Mouse (Mus musculus) liver, embryonic 14.5 days (tissue): ENCODE data around the gene Gm27021. TPM values are rescaled to one million over a fixed set of nuclear protein-coding genes. Genes with fewer than 3 reads are reported as not detected.

ENCODE experiments used
- ATAC-seq: fragments of 200-750 bp; cut with Nextera tagmentation; 2 replicates; pipeline ENCODE4 v1.8.0; 2017; ENCODE audit warnings: moderate number of reproducible peaks, mild to moderate bottlenecking, moderate library complexity; ENCODE audit not compliant: insufficient read depth
- DNase-seq, 3 experiments: peaks; one replicate each; pipeline ENCODE4 v3.0.0-alpha.2; 2012 to 2013; ENCODE audit warnings: low read depth in 3 of 3, low spot score in 3 of 3
- H3K27ac ChIP-seq: fragments of 300-500 bp; sonication (generic); 2 replicates; pipeline ENCODE4 v1.5.1; 2014; ENCODE audit warnings: moderate library complexity, mild to moderate bottlenecking, control low read depth, inconsistent platforms
- H3K27me3 ChIP-seq: fragments of 300-500 bp; sonication (generic); 2 replicates; pipeline ENCODE4 v1.6.1; 2014; ENCODE audit warnings: mild to moderate bottlenecking, low read length, moderate library complexity; ENCODE audit not compliant: control insufficient read depth, insufficient read depth
- H3K36me3 ChIP-seq: fragments of 300-500 bp; sonication (generic); replicated peaks from 2 replicates; pipeline ENCODE4 v1.6.1; 2014; ENCODE audit warnings: low read depth; ENCODE audit not compliant: control insufficient read depth, insufficient read depth
- H3K4me1 ChIP-seq, 2 experiments: fragments of 200-500 bp in 1 of 2; fragments of 300-500 bp in 1 of 2; sonication (generic) in 1 of 2; replicated peaks; 2 replicates each; pipeline ENCODE4 v1.6.1; 2012 to 2014; ENCODE audit warnings: antibody characterized with exemption in 1 of 2, inconsistent platforms in 1 of 2, low read length in 1 of 2; ENCODE audit not compliant: control insufficient read depth in 2 of 2, insufficient read depth in 2 of 2
- H3K4me2 ChIP-seq: fragments of 300-500 bp; sonication (generic); 2 replicates; pipeline ENCODE4 v1.6.1; 2014; ENCODE audit warnings: low read depth, mild to moderate bottlenecking, control low read depth, moderate library complexity
- H3K4me3 ChIP-seq, 2 experiments: fragments of 200-500 bp in 1 of 2; fragments of 300-500 bp in 1 of 2; sonication (generic) in 1 of 2; 2 replicates each; pipeline ENCODE4 v1.5.1; 2012 to 2014; ENCODE audit warnings: low read depth in 2 of 2, low read length in 2 of 2, mild to moderate bottlenecking in 2 of 2, control low read depth in 1 of 2, inconsistent platforms in 1 of 2, moderate library complexity in 1 of 2; ENCODE audit not compliant: insufficient read depth in 1 of 2
- H3K9ac ChIP-seq: fragments of 300-500 bp; sonication (generic); replicated peaks from 2 replicates; pipeline ENCODE4 v1.6.1; 2014; ENCODE audit warnings: mild to moderate bottlenecking, control low read depth, moderate library complexity
- H3K9me3 ChIP-seq: fragments of 300-500 bp; sonication (generic); 2 replicates; pipeline ENCODE4 v1.6.1; 2016; ENCODE audit warnings: low read length, mixed read lengths; ENCODE audit not compliant: control insufficient read depth
- CTCF ChIP-seq: IDR thresholded peaks from 2 replicates; pipeline ENCODE4 v1.5.1; 2016; ENCODE audit warnings: antibody characterized with exemption, low read depth, control low read depth
- EP300 ChIP-seq: IDR thresholded peaks from 2 replicates; pipeline ENCODE4 v1.6.1; 2016; ENCODE audit warnings: antibody characterized with exemption, low read depth
- WGBS: fragments of 180-500 bp; shearing (Covaris S2); extraction: QIAGEN DNeasy Blood & Tissue Kit; methylation state at CpG from one replicate; pipeline ENCODE4 v1.1.7; 2014; ENCODE audit not compliant: insufficient replicate concordance; 5-methylcytosine and 5-hydroxymethylcytosine counted together
- polyA plus RNA-seq, 2 experiments: library from polyadenylated mRNA; depleted of rRNA in 1 of 2; stranded (reverse) in 1 of 2; unstranded in 1 of 2; fragments of >200 nt; fragmentation: Nextera tagmentation in 1 of 2; extraction: Ambion mirVana in 1 of 2; gene quantifications; 2 replicates each; pipeline versions ENCODE4 v1.2.1 to v1.2.3; 2012 to 2014

Gm27021 gene
- polyA plus RNA-seq, 2 experiments = 0.38 TPM; not detected in 1

- H3K4me1 ChIP-seq = peaks cover 0 to 4% of the 10 kb centered on the region in 2 experiments; a peak in 1 of 4 replicates
- H3K27ac ChIP-seq = no peak overlapping the region
- 0% methylated on average over 6 of the region's 6 CpGs for WGBS
- DNase-seq (peak; percentile 32 to 44 (median 39)), ATAC-seq (no peak)
- H3K9me3 ChIP-seq = no peaks in the 10 kb centered on the region
- no peaks in the 10 kb centered on the region for H3K36me3 ChIP-seq
- H3K27me3 ChIP-seq = no peaks in the 10 kb centered on the region
- no peak overlapping the region for H3K9ac ChIP-seq
- H3K4me2 ChIP-seq = no peak overlapping the region
- H3K4me3 ChIP-seq = no peak overlapping the region
- TF ChIP-seq EP300 = no peak
- peak; percentile 95 for TF ChIP-seq CTCF
These were observed 49.8 kb downstream of the Gm27021 start for GRCm38 (mm10) chr8:120618110-120618509.

- ATAC-seq (no peak), DNase-seq (no peak)
- H3K27me3 ChIP-seq = no peaks in the 10 kb centered on the region
- no peak overlapping the region for H3K27ac ChIP-seq
- H3K4me3 ChIP-seq = no peak overlapping the region
- peaks cover 0 to 4% of the 10 kb centered on the region in 2 experiments; a peak in 1 of 4 replicates for H3K4me1 ChIP-seq
- no peak overlapping the region for H3K4me2 ChIP-seq
- TF ChIP-seq EP300 (no peak), CTCF (no peak)
- no peaks in the 10 kb centered on the region for H3K36me3 ChIP-seq
- 54% methylated on average over 7 of the region's 8 CpGs for WGBS
- H3K9ac ChIP-seq = no peak overlapping the region
- H3K9me3 ChIP-seq = no peaks in the 10 kb centered on the region
These were observed 50.9 kb downstream of the Gm27021 start for GRCm38 (mm10) chr8:120616663-120617626.

DNA sequence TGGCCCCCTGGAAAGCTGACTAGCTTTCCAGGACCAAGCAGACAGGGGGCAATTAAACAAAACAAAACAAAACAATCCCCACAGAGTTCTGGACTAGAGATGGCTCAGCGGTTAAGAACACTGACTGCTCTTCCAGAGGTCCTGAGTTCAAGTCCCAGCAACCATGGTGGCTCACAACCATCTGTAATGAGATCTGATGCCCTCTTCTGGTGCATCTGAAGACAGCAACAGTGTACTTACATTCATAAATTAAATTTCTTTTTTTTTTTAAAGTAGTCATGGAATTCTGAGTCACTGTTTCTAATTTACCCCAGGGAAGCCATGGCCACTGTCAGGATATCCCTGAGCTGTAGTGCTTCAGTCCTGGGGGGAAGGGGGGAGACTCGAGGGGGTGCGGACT, 53.4 kb downstream of the Gm27021 start:
- Histone ChIP-seq H3K27me3 (no peaks in the 10 kb centered on the region), H3K9me3 (no peaks in the 10 kb centered on the region), H3K4me2 (no peak overlapping the region), H3K27ac (no peak overlapping the region), H3K9ac (no peak overlapping the region), H3K4me3 (no peak overlapping the region), H3K4me1 (no peaks in the 10 kb centered on the region), H3K36me3 (no peaks in the 10 kb centered on the region)
- TF ChIP-seq CTCF (no peak), EP300 (no peak)
- DNase-seq (no peak), ATAC-seq (no peak)
- WGBS = 71% methylated on average over 3 of the region's 3 CpGs

DNA sequence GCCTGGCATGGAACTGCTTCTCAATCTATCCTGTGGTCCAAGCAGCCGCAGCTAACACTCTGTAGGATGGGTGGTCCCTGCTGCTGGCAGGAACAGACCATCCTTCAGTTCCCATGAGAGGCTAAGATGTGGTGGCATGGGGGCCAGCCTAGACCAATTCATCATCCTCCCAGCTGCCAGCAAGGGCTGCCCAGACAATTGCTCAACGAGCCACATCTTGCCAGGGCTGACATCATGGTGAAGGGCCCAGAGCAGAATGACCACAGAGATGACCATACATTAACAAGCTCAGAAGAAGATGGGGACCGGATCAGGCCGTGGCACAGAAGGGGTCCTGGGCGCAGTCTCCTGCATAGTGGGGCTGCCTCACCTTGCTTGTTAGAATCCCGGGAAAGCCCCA, 57.1 kb downstream of the Gm27021 start:
- H3K4me1 ChIP-seq = no peaks in the 10 kb centered on the region
- 68% methylated on average over 6 of the region's 6 CpGs for WGBS
- no peak for ATAC-seq
- no peak for DNase-seq
- H3K27ac ChIP-seq = no peak overlapping the region
- no peaks in the 10 kb centered on the region for H3K36me3 ChIP-seq
- TF ChIP-seq CTCF = no peak
- no peak for TF ChIP-seq EP300
- H3K27me3 ChIP-seq = no peaks in the 10 kb centered on the region
- no peak overlapping the region for H3K4me3 ChIP-seq
- no peak overlapping the region for H3K4me2 ChIP-seq
- H3K9me3 ChIP-seq = no peaks in the 10 kb centered on the region
- no peak overlapping the region for H3K9ac ChIP-seq

- ATAC-seq (peak; percentile 44; the same call in 1 of the 2 replicates), DNase-seq (peak in 2 of 3 experiments; percentile 47 to 52)
- H3K9me3 ChIP-seq = no peaks in the 10 kb centered on the region
- H3K36me3 ChIP-seq = no peaks in the 10 kb centered on the region
- H3K4me3 ChIP-seq = no peak overlapping the region
- no peak overlapping the region; the same call in 1 of the 2 replicates for H3K9ac ChIP-seq
- H3K27ac ChIP-seq = no peak overlapping the region
- H3K4me2 ChIP-seq = peak overlapping the region; percentile 27
- WGBS = 6% methylated on average over 7 of the region's 7 CpGs
- no peaks in the 10 kb centered on the region for H3K4me1 ChIP-seq
- H3K27me3 ChIP-seq = no peaks in the 10 kb centered on the region
- TF ChIP-seq EP300 = no peak
- peak; percentile 94 for TF ChIP-seq CTCF
These were observed 60.0 kb downstream of the Gm27021 start for GRCm38 (mm10) chr8:120607885-120608284.
